ENCODE assay signal across 8 mouse cellular contexts in the genomic region with DNA sequence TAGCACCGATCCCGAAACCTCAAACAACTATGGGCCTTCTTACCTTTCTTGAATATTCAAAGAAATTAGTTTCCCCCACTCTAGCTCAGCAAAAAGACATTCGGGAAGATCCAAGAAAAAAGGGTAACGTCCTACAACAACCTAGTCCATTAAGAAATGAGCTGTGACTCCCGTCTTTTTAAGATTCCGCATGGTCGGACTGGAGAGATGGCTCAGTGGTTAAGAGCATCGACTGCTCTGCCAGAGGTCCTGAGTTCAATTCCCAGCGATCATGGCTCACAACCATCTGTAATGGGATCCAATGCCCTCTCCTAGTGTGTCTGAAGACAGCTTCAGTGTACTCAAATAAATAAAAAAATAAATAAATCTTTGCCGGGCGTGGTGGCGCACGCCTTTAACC. TPM values are rescaled to one million over a fixed set of nuclear protein-coding genes. Genes with fewer than 3 reads are reported as not detected.
DNase-seq lines count a peak whose midpoint lies in the region; ATAC-seq and TF ChIP-seq lines count a peak whose summit lies in the region.

No protein-coding gene starts in this region.

- no peak for TF ChIP-seq POLR2A in lung, adult 2 months (IDR thresholded peaks at IDR 0.05; ENCODE audit: borderline replicate concordance, extremely low read depth, low read depth, low read length)

- 37% methylated on average over 13 of the region's 13 CpGs for WGBS in lung, adult 2 months
- 45% methylated on average over 13 of the region's 13 CpGs for WGBS in embryonic facial prominence, embryonic 11.5 days
- 41% methylated on average over 13 of the region's 13 CpGs for WGBS in intestine, embryonic 15.5 days
- 50% methylated on average over 13 of the region's 13 CpGs for WGBS in neural tube, embryonic 12.5 days

- peak overlapping the region; percentile 72 for H3K4me3 ChIP-seq in lung, adult 2 months (replicated peaks; ENCODE audit: extremely low read depth, low read depth, low read length)
- H3K4me3 ChIP-seq in embryonic facial prominence, embryonic 11.5 days (ENCODE audit: low read depth, low read length): peak overlapping the region; percentile 76
- H3K4me3 ChIP-seq in intestine, embryonic 15.5 days (replicated peaks): peak overlapping the region; percentile 80
- peak overlapping the region; percentile 93 for H3K4me3 ChIP-seq in neural tube, embryonic 12.5 days

- H3K27me3 ChIP-seq in embryonic facial prominence, embryonic 11.5 days (ENCODE audit: control insufficient read depth, insufficient read depth, low read length): no peaks in the 10 kb centered on the region
- H3K27me3 ChIP-seq in intestine, embryonic 15.5 days (replicated peaks): peaks cover 4% of the 10 kb centered on the region; the same call in 1 of the 2 replicates
- 0 out of 2 replicates have a peak, but pooled peaks cover 1% of the 10 kb centered on the region for H3K27me3 ChIP-seq in neural tube, embryonic 12.5 days (replicated peaks)

- no peaks in the 10 kb centered on the region for H3K4me1 ChIP-seq in lung, adult 2 months (ENCODE audit: control insufficient read depth, insufficient read depth, low read length)
- no peaks in the 10 kb centered on the region; the same call in 1 of the 2 replicates for H3K4me1 ChIP-seq in embryonic facial prominence, embryonic 11.5 days (ENCODE audit: control insufficient read depth, insufficient read depth, low read length)
- peaks cover 12% of the 10 kb centered on the region for H3K4me1 ChIP-seq in intestine, embryonic 15.5 days (replicated peaks)
- H3K4me1 ChIP-seq in neural tube, embryonic 12.5 days: peaks cover 24% of the 10 kb centered on the region

- peak overlapping the region; percentile 46 for H3K9ac ChIP-seq in embryonic facial prominence, embryonic 11.5 days (replicated peaks; ENCODE audit: low read length)
- peak overlapping the region; percentile 56; the same call in 1 of the 2 replicates for H3K9ac ChIP-seq in intestine, embryonic 15.5 days
- H3K9ac ChIP-seq in neural tube, embryonic 12.5 days: peak overlapping the region; percentile 47

- ATAC-seq in embryonic facial prominence, embryonic 11.5 days (replicated peaks; ENCODE audit: insufficient number of reproducible peaks, low FRiP score, low TSS enrichment, low read depth): peak; percentile 0; the same call in 1 of the 2 replicates
- no peak for ATAC-seq in intestine, embryonic 15.5 days
- peak; percentile 0; the same call in 1 of the 2 replicates for ATAC-seq in neural tube, embryonic 12.5 days (ENCODE audit: low FRiP score, low read depth)

- no peak for DNase-seq in lung, adult 2 months
- DNase-seq in lung, adult 18-20 months: no peak
- DNase-seq in embryonic facial prominence, embryonic 11.5 days (ENCODE audit: low spot score): no peak
- no peak for DNase-seq in cerebellum, postnatal 4 days (ENCODE audit: low spot score in 2 of 2)
- DNase-seq in gastrocnemius, adult 18-20 months (ENCODE audit: low spot score): no peak
- no peak for DNase-seq in thymus, postnatal 0 days (ENCODE audit: low spot score)

- H3K36me3 ChIP-seq in embryonic facial prominence, embryonic 11.5 days (replicated peaks; ENCODE audit: control insufficient read depth, insufficient read depth, low read depth, low read length): no peaks in the 10 kb centered on the region; the same call in none of the 2 replicates
- H3K36me3 ChIP-seq in intestine, embryonic 15.5 days: no peaks in the 10 kb centered on the region
- peaks cover 16% of the 10 kb centered on the region for H3K36me3 ChIP-seq in neural tube, embryonic 12.5 days

- TF ChIP-seq CTCF in lung, adult 2 months (IDR thresholded peaks at IDR 0.05; ENCODE audit: insufficient read depth, low read length): no peak

- peak overlapping the region; percentile 46 for H3K4me2 ChIP-seq in embryonic facial prominence, embryonic 11.5 days (ENCODE audit: low read depth, low read length)
- H3K4me2 ChIP-seq in intestine, embryonic 15.5 days (replicated peaks): peak overlapping the region; percentile 70
- H3K4me2 ChIP-seq in neural tube, embryonic 12.5 days (replicated peaks): peak overlapping the region; percentile 65

- H3K9me3 ChIP-seq in embryonic facial prominence, embryonic 11.5 days (replicated peaks; ENCODE audit: control insufficient read depth, low read length): no peaks in the 10 kb centered on the region
- no peaks in the 10 kb centered on the region for H3K9me3 ChIP-seq in intestine, embryonic 15.5 days
- H3K9me3 ChIP-seq in neural tube, embryonic 12.5 days: no peaks in the 10 kb centered on the region

- H3K27ac ChIP-seq in embryonic facial prominence, embryonic 11.5 days (replicated peaks; ENCODE audit: low read depth, low read length): peak overlapping the region; percentile 97; the same call in 1 of the 2 replicates
- H3K27ac ChIP-seq in intestine, embryonic 15.5 days: peak overlapping the region; percentile 82; the same call in 1 of the 2 replicates
- H3K27ac ChIP-seq in neural tube, embryonic 12.5 days: peak overlapping the region; percentile 67; the same call in 1 of the 2 replicates

RNA-seq across cellular contexts. Expression of a gene that starts 0.9 kb away (rescaled TPM):
- 44.8 and 48.4 TPM in 2 replicates for polyA plus RNA-seq in lung, adult 2 months (2012; rRNA removed)
- 7.7 and 10.6 TPM in 2 replicates for polyA plus RNA-seq in embryonic facial prominence, embryonic 11.5 days (2014; fragmentation: Nextera tagmentation; extraction: Ambion mirVana)
- polyA plus RNA-seq in intestine, embryonic 15.5 days (2015; fragmentation: Nextera tagmentation; extraction: Ambion mirVana): 13.4 and 14.3 TPM in 2 replicates
- polyA plus RNA-seq in neural tube, embryonic 12.5 days (2016; fragmentation: Nextera tagmentation; extraction: Ambion mirVana): 17.0 and 19.1 TPM in 2 replicates
- 10 to 100 TPM; 22.4 to 24.0 TPM for total RNA-seq in gastrocnemius, adult 18-20 months (2021)
- 8.8 and 9.5 TPM in 2 replicates for polyA plus RNA-seq in thymus, postnatal 0 days (2015; fragmentation: Nextera tagmentation; extraction: Ambion mirVana)

RNA-seq across cellular contexts. Expression of a gene that starts 11.6 kb away (rescaled TPM):
- 1.4 and 2.2 TPM in 2 replicates for polyA plus RNA-seq in lung, adult 2 months (2012; rRNA removed)
- polyA plus RNA-seq in embryonic facial prominence, embryonic 11.5 days (2014; fragmentation: Nextera tagmentation; extraction: Ambion mirVana): 1.1 and 1.9 TPM in 2 replicates
- polyA plus RNA-seq in intestine, embryonic 15.5 days (2015; fragmentation: Nextera tagmentation; extraction: Ambion mirVana): 1.8 and 2.1 TPM in 2 replicates
- 9.8 and 10.0 TPM in 2 replicates for polyA plus RNA-seq in neural tube, embryonic 12.5 days (2016; fragmentation: Nextera tagmentation; extraction: Ambion mirVana)
- under 1 TPM; 0.75 to 0.93 TPM for total RNA-seq in gastrocnemius, adult 18-20 months (2021)
- 0.50 and 0.55 TPM in 2 replicates for polyA plus RNA-seq in thymus, postnatal 0 days (2015; fragmentation: Nextera tagmentation; extraction: Ambion mirVana)

RNA-seq across cellular contexts. Expression of a gene that starts 31.5 kb away (rescaled TPM):
- 30.3 and 50.5 TPM in 2 replicates for polyA plus RNA-seq in lung, adult 2 months (2012; rRNA removed)
- 141 and 145 TPM in 2 replicates for polyA plus RNA-seq in embryonic facial prominence, embryonic 11.5 days (2014; fragmentation: Nextera tagmentation; extraction: Ambion mirVana)
- polyA plus RNA-seq in intestine, embryonic 15.5 days (2015; fragmentation: Nextera tagmentation; extraction: Ambion mirVana): 96.2 and 103 TPM in 2 replicates
- polyA plus RNA-seq in neural tube, embryonic 12.5 days (2016; fragmentation: Nextera tagmentation; extraction: Ambion mirVana): 151 and 156 TPM in 2 replicates
- 10 to 100 TPM; 22.0 to 23.2 TPM for total RNA-seq in gastrocnemius, adult 18-20 months (2021)
- polyA plus RNA-seq in thymus, postnatal 0 days (2015; fragmentation: Nextera tagmentation; extraction: Ambion mirVana): 113 and 118 TPM in 2 replicates

RNA-seq across cellular contexts. Expression of a gene that starts 41.4 kb away (rescaled TPM):
- 23.7 TPM in 2 replicates for polyA plus RNA-seq in lung, adult 2 months (2012; rRNA removed)
- 10.0 and 12.5 TPM in 2 replicates for polyA plus RNA-seq in embryonic facial prominence, embryonic 11.5 days (2014; fragmentation: Nextera tagmentation; extraction: Ambion mirVana)
- 8.5 and 9.3 TPM in 2 replicates for polyA plus RNA-seq in intestine, embryonic 15.5 days (2015; fragmentation: Nextera tagmentation; extraction: Ambion mirVana)
- polyA plus RNA-seq in neural tube, embryonic 12.5 days (2016; fragmentation: Nextera tagmentation; extraction: Ambion mirVana): 15.1 and 15.3 TPM in 2 replicates
- 1 to 10 TPM; 2.0 to 2.4 TPM for total RNA-seq in gastrocnemius, adult 18-20 months (2021)
- polyA plus RNA-seq in thymus, postnatal 0 days (2015; fragmentation: Nextera tagmentation; extraction: Ambion mirVana): 9.2 and 10.2 TPM in 2 replicates

RNA-seq across cellular contexts. Expression of a gene that starts 42.7 kb away (rescaled TPM):
- 178 and 213 TPM in 2 replicates for polyA plus RNA-seq in lung, adult 2 months (2012; rRNA removed)
- polyA plus RNA-seq in embryonic facial prominence, embryonic 11.5 days (2014; fragmentation: Nextera tagmentation; extraction: Ambion mirVana): 118 and 125 TPM in 2 replicates
- polyA plus RNA-seq in intestine, embryonic 15.5 days (2015; fragmentation: Nextera tagmentation; extraction: Ambion mirVana): 159 and 170 TPM in 2 replicates
- 91.5 and 99.8 TPM in 2 replicates for polyA plus RNA-seq in neural tube, embryonic 12.5 days (2016; fragmentation: Nextera tagmentation; extraction: Ambion mirVana)
- 100 to 1,000 TPM; 109 to 121 TPM for total RNA-seq in gastrocnemius, adult 18-20 months (2021)
- 86.0 and 95.5 TPM in 2 replicates for polyA plus RNA-seq in thymus, postnatal 0 days (2015; fragmentation: Nextera tagmentation; extraction: Ambion mirVana)
